Mouse (Mus musculus) midbrain, embryonic 14.5 days (tissue): ENCODE data around the gene Npr1. TPM values are rescaled to one million over a fixed set of nuclear protein-coding genes. Genes with fewer than 3 reads are reported as not detected.

Experiments
- ATAC-seq: fragments of 200-750 bp; cut with Nextera tagmentation; 2 replicates; pipeline ENCODE4 v1.8.0; 2017; ENCODE audit warnings: moderate number of reproducible peaks, moderate library complexity; ENCODE audit not compliant: low FRiP score, low TSS enrichment
- DNase-seq: peaks from one replicate; pipeline ENCODE4 v3.0.0-alpha.2; 2015
- H3K27ac ChIP-seq: fragments of 300-500 bp; sonication (generic); replicated peaks from 2 replicates; pipeline ENCODE4 v1.5.1; 2014; ENCODE audit warnings: mild to moderate bottlenecking, low read depth, low read length, moderate library complexity
- H3K27me3 ChIP-seq: fragments of 300-500 bp; sonication (generic); 2 replicates; pipeline ENCODE4 v1.6.1; 2014; ENCODE audit warnings: low read length, control low read depth, mixed read lengths; ENCODE audit not compliant: control insufficient read depth, insufficient read depth
- H3K36me3 ChIP-seq: fragments of 300-500 bp; sonication (generic); 2 replicates; pipeline ENCODE4 v1.6.1; 2014; ENCODE audit warnings: low read length, control low read depth; ENCODE audit not compliant: control insufficient read depth, insufficient read depth
- H3K4me1 ChIP-seq: fragments of 300-500 bp; sonication (generic); 2 replicates; pipeline ENCODE4 v1.6.1; 2014; ENCODE audit warnings: mild to moderate bottlenecking, antibody characterized with exemption, low read length, control low read depth; ENCODE audit not compliant: control insufficient read depth, insufficient read depth
- H3K4me2 ChIP-seq: fragments of 300-500 bp; sonication (generic); 2 replicates; pipeline ENCODE4 v1.6.1; 2014; ENCODE audit warnings: mild to moderate bottlenecking, low read length, moderate library complexity
- H3K4me3 ChIP-seq: fragments of 300-500 bp; sonication (generic); replicated peaks from 2 replicates; pipeline ENCODE4 v1.5.1; 2014; ENCODE audit warnings: low read depth, low read length
- H3K9ac ChIP-seq: fragments of 300-500 bp; sonication (generic); replicated peaks from 2 replicates; pipeline ENCODE4 v1.6.1; 2014; ENCODE audit warnings: mild to moderate bottlenecking, low read length, moderate library complexity
- H3K9me3 ChIP-seq: fragments of 300-500 bp; sonication (generic); 2 replicates; pipeline ENCODE4 v1.6.1; 2016; ENCODE audit warnings: low read length, control low read depth, mixed read lengths; ENCODE audit not compliant: control insufficient read depth
- WGBS: fragments of 180-500 bp; shearing (Covaris S2); extraction: QIAGEN DNeasy Blood & Tissue Kit; methylation state at CpG from one replicate; pipeline ENCODE4 v1.1.7; 2014; 5-methylcytosine and 5-hydroxymethylcytosine counted together
- polyA plus RNA-seq: library from polyadenylated mRNA; unstranded; fragments of >200 nt; fragmentation: Nextera tagmentation; extraction: Ambion mirVana; gene quantifications from 2 replicates; pipeline ENCODE4 v1.2.1, GENCODE M21; 2014

Npr1 gene
- polyA plus RNA-seq, 1 experiment from 2014 or later = 2.3 TPM

DNA sequence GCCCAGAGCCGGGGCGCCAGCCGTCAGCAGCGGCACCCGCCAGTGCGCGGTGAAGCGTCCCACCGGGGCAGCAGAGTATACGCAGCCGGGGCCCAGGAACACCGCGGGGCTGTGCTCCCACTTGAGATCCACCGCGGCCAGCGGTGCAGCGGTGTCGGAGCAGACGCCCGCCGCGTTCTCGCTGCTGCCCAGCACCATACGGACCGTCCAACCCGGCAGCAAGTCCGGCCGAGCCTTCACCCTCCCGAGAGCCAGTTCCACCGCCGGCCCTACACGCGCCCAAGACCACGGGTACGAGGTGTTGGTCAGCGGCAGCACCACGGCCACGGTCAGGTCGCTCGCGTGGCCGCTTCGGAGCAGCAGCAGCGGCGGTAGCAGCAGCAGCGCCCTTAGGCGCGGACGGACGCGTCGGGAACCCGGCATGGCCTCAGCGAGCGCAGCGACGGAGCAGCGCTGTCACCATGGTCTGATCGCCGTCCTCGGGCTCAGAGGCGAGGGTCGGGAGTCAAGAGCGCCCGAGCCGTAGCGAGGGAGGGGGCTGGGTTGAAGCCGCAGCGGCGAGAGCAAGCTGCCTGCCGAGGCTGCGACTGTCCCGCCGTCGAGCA is 483 bp downstream of the Npr1 start:
- no peaks in the 10 kb centered on the region for H3K36me3 ChIP-seq
- H3K9me3 ChIP-seq = no peaks in the 10 kb centered on the region
- H3K4me2 ChIP-seq = peak overlapping the region; percentile 88
- peak overlapping the region; percentile 45 for H3K9ac ChIP-seq
- DNase-seq (peak; percentile 57), ATAC-seq (0 out of 2 replicates have a peak, but pooled peaks have one; percentile 29)
- H3K4me1 ChIP-seq = peaks cover 8% of the 10 kb centered on the region; the same call in 1 of the 2 replicates
- H3K4me3 ChIP-seq = peak overlapping the region; percentile 50
- under 1% methylated on average over 74 of the region's 75 CpGs for WGBS
- peaks cover 45% of the 10 kb centered on the region for H3K27me3 ChIP-seq
- H3K27ac ChIP-seq = no peak overlapping the region

GRCm38 (mm10) chr3:90464552-90465080 is 1.1 kb downstream of the Npr1 start:
- Histone ChIP-seq H3K4me1 (peaks cover 8% of the 10 kb centered on the region; the same call in 1 of the 2 replicates), H3K9me3 (no peaks in the 10 kb centered on the region), H3K27me3 (peaks cover 45% of the 10 kb centered on the region), H3K9ac (peak overlapping the region; percentile 45; the same call in 1 of the 2 replicates), H3K4me2 (peak overlapping the region; percentile 88), H3K27ac (no peak overlapping the region), H3K36me3 (no peaks in the 10 kb centered on the region), H3K4me3 (peak overlapping the region; percentile 50)
- 13% methylated on average over 37 of the region's 37 CpGs for WGBS
- ATAC-seq = no peak
- DNase-seq = no peak

DNA sequence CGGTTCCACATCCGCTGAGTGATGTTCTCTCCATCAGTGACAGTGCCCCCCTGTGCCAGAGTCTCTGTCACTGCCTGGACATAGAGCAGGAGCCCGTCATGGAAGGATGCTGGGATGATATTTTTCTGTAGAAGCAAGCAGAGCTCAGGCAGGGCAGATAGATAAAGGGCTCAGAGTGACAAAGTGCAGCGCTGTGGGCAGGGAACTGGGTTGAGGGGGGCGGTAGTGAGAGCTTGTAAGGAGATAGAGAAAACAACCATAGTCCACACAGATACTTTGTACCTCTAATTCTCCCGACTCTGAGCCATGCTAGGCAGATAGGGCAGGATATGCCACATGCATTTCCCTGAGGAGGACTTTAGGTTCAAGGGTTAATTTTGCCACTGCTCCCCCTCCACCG is 3.1 kb downstream of the Npr1 start:
- no peak overlapping the region for H3K27ac ChIP-seq
- H3K4me2 ChIP-seq = no peak overlapping the region
- H3K9me3 ChIP-seq = no peaks in the 10 kb centered on the region
- DNase-seq (no peak), ATAC-seq (no peak)
- peaks cover 45% of the 10 kb centered on the region for H3K27me3 ChIP-seq
- H3K9ac ChIP-seq = no peak overlapping the region
- H3K4me1 ChIP-seq = peaks cover 8% of the 10 kb centered on the region; the same call in 1 of the 2 replicates
- no peak overlapping the region for H3K4me3 ChIP-seq
- WGBS = 26% methylated on average over 7 of the region's 7 CpGs
- no peaks in the 10 kb centered on the region for H3K36me3 ChIP-seq

DNA sequence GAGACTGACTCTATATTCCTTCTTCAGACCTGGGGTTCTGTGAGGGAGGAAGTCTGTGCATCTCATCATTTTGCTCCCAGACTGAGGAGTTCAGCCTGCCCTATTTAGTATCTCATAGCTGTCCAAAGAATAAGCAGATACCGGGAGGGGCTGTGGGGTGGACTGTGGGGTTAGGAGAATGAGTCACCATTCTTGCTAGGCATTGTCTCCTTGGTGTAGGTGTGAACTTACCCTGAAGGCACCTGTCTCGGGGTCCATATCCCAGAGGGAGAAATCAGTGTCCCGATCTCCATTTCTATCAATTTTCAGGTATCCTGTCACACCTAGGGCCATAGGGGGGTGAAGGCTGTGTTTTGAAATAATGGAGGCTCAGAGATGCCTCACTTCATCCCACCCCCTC is 3.7 kb downstream of the Npr1 start:
- Histone ChIP-seq H3K4me2 (no peak overlapping the region), H3K9me3 (no peaks in the 10 kb centered on the region), H3K27ac (no peak overlapping the region), H3K4me1 (peaks cover 8% of the 10 kb centered on the region; the same call in 1 of the 2 replicates), H3K9ac (no peak overlapping the region), H3K36me3 (no peaks in the 10 kb centered on the region), H3K4me3 (no peak overlapping the region), H3K27me3 (peaks cover 45% of the 10 kb centered on the region)
- ATAC-seq (no peak), DNase-seq (no peak)
- WGBS = 93% methylated on average over 3 of the region's 3 CpGs

DNA sequence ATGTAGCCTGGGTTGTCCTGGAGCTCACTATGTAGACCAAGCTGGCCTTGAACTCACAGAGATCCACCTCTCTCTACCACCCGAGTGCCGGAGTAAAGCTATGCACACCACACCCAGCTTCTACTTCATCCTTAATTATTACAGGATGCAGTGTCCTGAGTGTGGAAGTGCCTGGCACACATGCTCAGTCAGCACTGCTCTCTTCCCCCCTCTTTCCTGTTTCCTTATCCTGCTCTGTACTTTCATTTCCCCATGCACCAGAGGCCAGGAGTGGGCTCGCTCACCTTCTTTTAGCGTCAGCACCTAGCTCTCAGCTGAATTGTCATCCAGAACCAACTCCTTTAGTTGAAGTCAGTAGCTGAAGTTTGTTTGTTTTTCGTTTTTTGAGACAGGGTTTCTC is 5.4 kb downstream of the Npr1 start:
- Histone ChIP-seq H3K27ac (no peak overlapping the region), H3K27me3 (peaks cover 35% of the 10 kb centered on the region), H3K9ac (no peak overlapping the region), H3K36me3 (no peaks in the 10 kb centered on the region), H3K4me2 (no peak overlapping the region), H3K9me3 (no peaks in the 10 kb centered on the region), H3K4me3 (no peak overlapping the region), H3K4me1 (peaks cover 3% of the 10 kb centered on the region; the same call in 1 of the 2 replicates)
- no peak for DNase-seq
- WGBS = 74% methylated on average over 5 of the region's 5 CpGs
- no peak for ATAC-seq

DNA sequence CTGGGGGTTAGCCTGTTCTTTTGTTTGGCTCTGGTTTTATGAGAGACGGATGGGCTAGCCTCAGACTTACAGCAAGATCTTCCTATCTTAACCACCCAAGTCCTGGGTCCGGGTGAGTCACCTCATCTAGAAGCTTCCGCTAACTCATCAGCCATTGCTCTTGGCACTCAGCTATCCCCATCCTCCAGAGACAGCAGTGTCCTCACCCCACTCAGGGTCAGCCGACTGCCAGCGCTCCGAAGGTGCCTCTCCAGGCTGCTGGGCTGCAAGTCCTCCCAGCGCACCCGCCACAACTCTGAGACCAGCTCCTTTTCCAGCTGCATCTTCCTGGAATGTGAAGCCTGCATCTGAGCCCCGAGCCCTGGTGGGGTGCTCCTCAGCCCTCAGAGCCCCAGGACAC is 5.9 kb downstream of the Npr1 start:
- H3K9me3 ChIP-seq = no peaks in the 10 kb centered on the region
- no peak for DNase-seq
- H3K4me2 ChIP-seq = no peak overlapping the region

DNA sequence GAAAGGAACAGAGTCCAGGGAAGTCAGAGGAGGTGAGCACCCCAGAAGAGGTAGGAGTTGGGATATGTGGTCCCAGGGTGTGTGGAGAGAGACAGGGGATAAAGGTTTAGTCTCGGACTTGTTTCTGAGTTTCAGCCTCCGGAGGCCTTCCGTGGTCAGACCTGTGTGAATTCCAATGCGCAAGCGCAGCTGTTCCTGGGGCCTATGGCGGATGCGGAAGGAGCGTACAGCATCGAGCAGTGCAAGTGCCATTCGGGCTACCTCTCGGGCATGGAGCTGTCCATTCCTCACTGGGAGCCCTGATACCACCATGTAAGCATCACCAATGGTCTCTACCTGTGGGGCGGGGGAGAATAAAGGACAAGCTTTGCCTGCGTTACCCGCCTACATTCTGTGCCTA is 10.7 kb downstream of the Npr1 start:
- no peak overlapping the region for H3K4me2 ChIP-seq
- DNase-seq (no peak), ATAC-seq (no peak)
- no peak overlapping the region for H3K27ac ChIP-seq
- WGBS = 91% methylated on average over 14 of the region's 14 CpGs
- no peaks in the 10 kb centered on the region for H3K9me3 ChIP-seq
- H3K36me3 ChIP-seq = no peaks in the 10 kb centered on the region
- H3K9ac ChIP-seq = no peak overlapping the region
- no peaks in the 10 kb centered on the region for H3K27me3 ChIP-seq
- no peak overlapping the region for H3K4me3 ChIP-seq
- H3K4me1 ChIP-seq = no peaks in the 10 kb centered on the region

More for the DNA sequence above, 5.9 kb downstream of the Npr1 start:
- peaks cover 29% of the 10 kb centered on the region for H3K27me3 ChIP-seq
- 79% methylated on average over 9 of the region's 9 CpGs for WGBS
- H3K27ac ChIP-seq = no peak overlapping the region
- no peak overlapping the region for H3K4me3 ChIP-seq
- no peaks in the 10 kb centered on the region for H3K4me1 ChIP-seq
- no peak overlapping the region for H3K9ac ChIP-seq
- no peaks in the 10 kb centered on the region for H3K36me3 ChIP-seq
- ATAC-seq = no peak

GRCm38 (mm10) chr3:90451396-90452095 is 14.1 kb downstream of the Npr1 start:
- no peak overlapping the region for H3K27ac ChIP-seq
- no peaks in the 10 kb centered on the region for H3K9me3 ChIP-seq
- H3K9ac ChIP-seq = no peak overlapping the region
- no peaks in the 10 kb centered on the region for H3K36me3 ChIP-seq
- no peaks in the 10 kb centered on the region for H3K27me3 ChIP-seq
- H3K4me3 ChIP-seq = no peak overlapping the region
- ATAC-seq = no peak
- H3K4me1 ChIP-seq = peaks cover 8% of the 10 kb centered on the region; the same call in 1 of the 2 replicates
- 0 out of 2 replicates have a peak overlapping the region, but pooled peaks have one; percentile 3 for H3K4me2 ChIP-seq
- DNase-seq = no peak
- WGBS = 51% methylated on average over 10 of the region's 10 CpGs
